13 mouse cellular contexts compared by ENCODE assay signal in the genomic region with DNA sequence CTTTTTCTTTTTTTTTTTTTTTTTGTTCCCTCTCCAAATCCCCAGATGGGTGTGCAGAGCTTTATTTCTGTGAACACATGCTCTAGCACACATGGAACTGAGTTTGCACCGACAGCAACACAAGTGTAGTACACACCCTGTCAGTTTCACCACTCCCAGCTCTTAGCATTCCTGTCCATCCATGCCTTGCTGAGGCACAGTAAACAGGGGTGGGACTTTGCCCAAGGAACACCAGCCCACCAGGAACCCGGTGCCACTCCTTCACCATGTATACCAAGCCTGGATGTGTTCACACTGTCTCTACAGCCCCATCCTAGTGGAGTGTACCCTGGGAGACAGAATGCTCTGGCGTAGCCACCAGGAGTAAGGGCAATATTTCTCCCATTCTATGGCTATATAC. TPM values are rescaled to one million over a fixed set of nuclear protein-coding genes. Genes with fewer than 3 reads are reported as not detected.
DNase-seq lines count a peak whose midpoint lies in the region; ATAC-seq and TF ChIP-seq lines count a peak whose summit lies in the region.
"Had no signal": no experiment of that assay in that cellular context is flagged by ENCODE, and none has a peak within 500 bp of the region (broad histone marks: within the 10 kb centered on the region; RNA-seq: fewer than 3 reads in every experiment).

No protein-coding gene starts in this region.

- peak overlapping the region; percentile 95; the same call in 1 of the 2 replicates for H3K4me2 ChIP-seq in hindbrain, embryonic 15.5 days
- no peak overlapping the region for H3K4me2 ChIP-seq in midbrain, postnatal 0 days (ENCODE audit: low read depth, low read length, poor library complexity, severe bottlenecking)
- no peak overlapping the region for H3K4me2 ChIP-seq in midbrain, embryonic 16.5 days (ENCODE audit: low read length)
- peak overlapping the region; percentile 94; the same call in 1 of the 2 replicates for H3K4me2 ChIP-seq in intestine, embryonic 15.5 days (replicated peaks)
- peak overlapping the region; percentile 99; the same call in 1 of the 2 replicates for H3K4me2 ChIP-seq in stomach, embryonic 16.5 days (ENCODE audit: low read depth, low read length)

- 74% methylated on average over 3 of the region's 3 CpGs for WGBS in hindbrain, embryonic 15.5 days
- 71% methylated on average over 3 of the region's 3 CpGs for WGBS in hindbrain, embryonic 10.5 days
- WGBS in midbrain, postnatal 0 days = 60% methylated on average over 3 of the region's 3 CpGs
- WGBS in midbrain, embryonic 16.5 days = 51% methylated on average over 3 of the region's 3 CpGs
- 47% methylated on average over 3 of the region's 3 CpGs for WGBS in intestine, embryonic 15.5 days
- 38% methylated on average over 3 of the region's 3 CpGs for WGBS in stomach, embryonic 16.5 days

- no peaks in the 10 kb centered on the region for H3K27me3 ChIP-seq in hindbrain, embryonic 15.5 days
- peaks cover 50% of the 10 kb centered on the region for H3K27me3 ChIP-seq in hindbrain, embryonic 10.5 days (ENCODE audit: insufficient read depth, poor library complexity, severe bottlenecking)
- H3K27me3 ChIP-seq in midbrain, postnatal 0 days (ENCODE audit: insufficient read depth, low read length) = no peaks in the 10 kb centered on the region
- no peaks in the 10 kb centered on the region for H3K27me3 ChIP-seq in midbrain, embryonic 16.5 days (ENCODE audit: control insufficient read depth, insufficient read depth, low read depth, low read length)
- peaks cover 12% of the 10 kb centered on the region; the same call in 1 of the 2 replicates for H3K27me3 ChIP-seq in intestine, embryonic 15.5 days (replicated peaks)
- no peaks in the 10 kb centered on the region for H3K27me3 ChIP-seq in stomach, embryonic 16.5 days (ENCODE audit: control insufficient read depth, insufficient read depth, low read length)

- no peaks in the 10 kb centered on the region for H3K9me3 ChIP-seq in hindbrain, embryonic 15.5 days
- H3K9me3 ChIP-seq in hindbrain, embryonic 10.5 days = no peaks in the 10 kb centered on the region
- H3K9me3 ChIP-seq in midbrain, postnatal 0 days (ENCODE audit: low read length) = no peaks in the 10 kb centered on the region
- H3K9me3 ChIP-seq in midbrain, embryonic 16.5 days (replicated peaks; ENCODE audit: control insufficient read depth, low read length, poor library complexity, severe bottlenecking) = no peaks in the 10 kb centered on the region
- H3K9me3 ChIP-seq in intestine, embryonic 15.5 days = no peaks in the 10 kb centered on the region
- no peaks in the 10 kb centered on the region for H3K9me3 ChIP-seq in stomach, embryonic 16.5 days (replicated peaks; ENCODE audit: control insufficient read depth, low read length)
- H3K9me3 ChIP-seq: heart, embryonic 13.5 days had no signal

- no peak overlapping the region for H3K27ac ChIP-seq in hindbrain, embryonic 15.5 days (replicated peaks)
- H3K27ac ChIP-seq in hindbrain, embryonic 10.5 days = no peak overlapping the region
- 0 out of 2 replicates have a peak overlapping the region, but pooled peaks have one; percentile 7 for H3K27ac ChIP-seq in midbrain, postnatal 0 days (ENCODE audit: low read depth, low read length)
- no peak overlapping the region for H3K27ac ChIP-seq in midbrain, embryonic 16.5 days (ENCODE audit: low read length)
- peak overlapping the region; percentile 17; the same call in 1 of the 2 replicates for H3K27ac ChIP-seq in intestine, embryonic 15.5 days
- peak overlapping the region; percentile 86 for H3K27ac ChIP-seq in stomach, embryonic 16.5 days (ENCODE audit: low read length)
- H3K27ac ChIP-seq: heart, embryonic 13.5 days; macrophage had no signal

- H3K36me3 ChIP-seq in hindbrain, embryonic 15.5 days = peaks cover 35% of the 10 kb centered on the region
- peaks cover 45% of the 10 kb centered on the region for H3K36me3 ChIP-seq in hindbrain, embryonic 10.5 days
- H3K36me3 ChIP-seq in midbrain, postnatal 0 days (ENCODE audit: insufficient read depth, low read length) = peaks cover 28% of the 10 kb centered on the region
- peaks cover 25% of the 10 kb centered on the region for H3K36me3 ChIP-seq in midbrain, embryonic 16.5 days (ENCODE audit: control insufficient read depth, insufficient read depth, low read length)
- H3K36me3 ChIP-seq in intestine, embryonic 15.5 days = peaks cover 25% of the 10 kb centered on the region
- 0 out of 2 replicates have a peak, but pooled peaks cover 18% of the 10 kb centered on the region for H3K36me3 ChIP-seq in stomach, embryonic 16.5 days (ENCODE audit: control insufficient read depth, insufficient read depth, low read length)

- H3K9ac ChIP-seq in hindbrain, embryonic 15.5 days = no peak overlapping the region
- no peak overlapping the region for H3K9ac ChIP-seq in midbrain, postnatal 0 days (replicated peaks; ENCODE audit: low read length, poor library complexity, severe bottlenecking)
- no peak overlapping the region for H3K9ac ChIP-seq in midbrain, embryonic 16.5 days (ENCODE audit: low read depth, low read length)
- H3K9ac ChIP-seq in intestine, embryonic 15.5 days = no peak overlapping the region
- no peak overlapping the region for H3K9ac ChIP-seq in stomach, embryonic 16.5 days (ENCODE audit: low read length)

- H3K4me1 ChIP-seq in hindbrain, embryonic 15.5 days (replicated peaks) = peaks cover 36% of the 10 kb centered on the region
- peaks cover 44% of the 10 kb centered on the region for H3K4me1 ChIP-seq in hindbrain, embryonic 10.5 days (replicated peaks)
- peaks cover 4% of the 10 kb centered on the region for H3K4me1 ChIP-seq in midbrain, postnatal 0 days (ENCODE audit: insufficient read depth, low read length)
- H3K4me1 ChIP-seq in midbrain, embryonic 16.5 days (ENCODE audit: control insufficient read depth, insufficient read depth, low read length) = peaks cover 18% of the 10 kb centered on the region; the same call in 1 of the 2 replicates
- H3K4me1 ChIP-seq in intestine, embryonic 15.5 days (replicated peaks) = peaks cover 27% of the 10 kb centered on the region
- peaks cover 14% of the 10 kb centered on the region; the same call in 1 of the 2 replicates for H3K4me1 ChIP-seq in stomach, embryonic 16.5 days (ENCODE audit: control insufficient read depth, insufficient read depth, low read length)

- H3K4me3 ChIP-seq in hindbrain, embryonic 15.5 days = no peak overlapping the region
- H3K4me3 ChIP-seq in hindbrain, embryonic 10.5 days = no peak overlapping the region
- H3K4me3 ChIP-seq in midbrain, postnatal 0 days (ENCODE audit: low read depth, low read length) = no peak overlapping the region
- H3K4me3 ChIP-seq in midbrain, embryonic 16.5 days (ENCODE audit: low read depth, low read length) = no peak overlapping the region
- no peak overlapping the region for H3K4me3 ChIP-seq in intestine, embryonic 15.5 days (replicated peaks)
- no peak overlapping the region for H3K4me3 ChIP-seq in stomach, embryonic 16.5 days (replicated peaks; ENCODE audit: low read length)

- no peak for ATAC-seq in hindbrain, embryonic 15.5 days (ENCODE audit: low FRiP score, low read depth)
- no peak for ATAC-seq in midbrain, postnatal 0 days (ENCODE audit: low FRiP score)
- ATAC-seq in midbrain, embryonic 16.5 days = no peak
- ATAC-seq in intestine, embryonic 15.5 days = peak; percentile 37
- ATAC-seq in stomach, embryonic 16.5 days (ENCODE audit: insufficient read depth, low FRiP score) = no peak

- DNase-seq in hindbrain, embryonic 10.5 days (ENCODE audit: low spot score) = no peak
- DNase-seq in midbrain, postnatal 0 days (ENCODE audit: low spot score) = no peak
- no peak for DNase-seq in urinary bladder, postnatal 36 days (ENCODE audit: low spot score in 2 of 2)
- no peak for DNase-seq in ovary, postnatal 14 days (ENCODE audit: low spot score)
- DNase-seq: adrenal gland, postnatal 14 days; cerebellum, adult 11-12 months; kidney, postnatal 14 days had no signal

- TF ChIP-seq CTCF in midbrain, postnatal 0 days (IDR thresholded peaks at IDR 0.05) = no peak

RNA-seq across cellular contexts. Expression of a gene that starts 0.9 kb away (rescaled TPM):
- 10.5 and 13.1 TPM in 2 replicates for polyA plus RNA-seq in hindbrain, embryonic 15.5 days (2015; fragmentation: Nextera tagmentation; extraction: Ambion mirVana)
- polyA plus RNA-seq in hindbrain, embryonic 10.5 days (2016; fragmentation: Nextera tagmentation; extraction: Ambion mirVana) = 1.1 and 2.2 TPM in 2 replicates
- total RNA-seq in midbrain, postnatal 0 days (2014; rRNA removed) = 39.0 and 40.8 TPM in 2 replicates
- polyA plus RNA-seq in midbrain, postnatal 0 days (2015; fragmentation: Nextera tagmentation; extraction: Ambion mirVana) = 10.9 and 11.4 TPM in 2 replicates
- 9.6 and 10.6 TPM in 2 replicates for polyA plus RNA-seq in midbrain, embryonic 16.5 days (2015; fragmentation: Nextera tagmentation; extraction: Ambion mirVana)
- 1.1 and 1.2 TPM in 2 replicates for polyA plus RNA-seq in intestine, embryonic 15.5 days (2015; fragmentation: Nextera tagmentation; extraction: Ambion mirVana)
- polyA plus RNA-seq in stomach, embryonic 16.5 days (2015; fragmentation: Nextera tagmentation; extraction: Ambion mirVana) = 6.5 and 7.8 TPM in 2 replicates

RNA-seq across cellular contexts. Expression of a gene that starts 27.7 kb away (rescaled TPM):
- polyA plus RNA-seq in hindbrain, embryonic 15.5 days (2015; fragmentation: Nextera tagmentation; extraction: Ambion mirVana) = 4.4 and 4.5 TPM in 2 replicates
- polyA plus RNA-seq in hindbrain, embryonic 10.5 days (2016; fragmentation: Nextera tagmentation; extraction: Ambion mirVana) = 4.6 and 4.7 TPM in 2 replicates
- total RNA-seq in midbrain, postnatal 0 days (2014; rRNA removed) = 9.2 and 9.8 TPM in 2 replicates
- polyA plus RNA-seq in midbrain, postnatal 0 days (2015; fragmentation: Nextera tagmentation; extraction: Ambion mirVana) = 3.0 and 3.8 TPM in 2 replicates
- polyA plus RNA-seq in midbrain, embryonic 16.5 days (2015; fragmentation: Nextera tagmentation; extraction: Ambion mirVana) = 4.5 and 4.7 TPM in 2 replicates
- 3.7 and 4.2 TPM in 2 replicates for polyA plus RNA-seq in intestine, embryonic 15.5 days (2015; fragmentation: Nextera tagmentation; extraction: Ambion mirVana)
- 5.0 and 5.3 TPM in 2 replicates for polyA plus RNA-seq in stomach, embryonic 16.5 days (2015; fragmentation: Nextera tagmentation; extraction: Ambion mirVana)

RNA-seq across cellular contexts. Expression of a gene that starts 31.0 kb away (rescaled TPM):
- 49.4 and 54.2 TPM in 2 replicates for polyA plus RNA-seq in hindbrain, embryonic 15.5 days (2015; fragmentation: Nextera tagmentation; extraction: Ambion mirVana)
- 49.5 and 55.9 TPM in 2 replicates for polyA plus RNA-seq in hindbrain, embryonic 10.5 days (2016; fragmentation: Nextera tagmentation; extraction: Ambion mirVana)
- 29.4 and 32.2 TPM in 2 replicates for total RNA-seq in midbrain, postnatal 0 days (2014; rRNA removed)
- 34.0 and 39.7 TPM in 2 replicates for polyA plus RNA-seq in midbrain, postnatal 0 days (2015; fragmentation: Nextera tagmentation; extraction: Ambion mirVana)
- 47.0 and 51.7 TPM in 2 replicates for polyA plus RNA-seq in midbrain, embryonic 16.5 days (2015; fragmentation: Nextera tagmentation; extraction: Ambion mirVana)
- polyA plus RNA-seq in intestine, embryonic 15.5 days (2015; fragmentation: Nextera tagmentation; extraction: Ambion mirVana) = 28.2 and 29.8 TPM in 2 replicates
- polyA plus RNA-seq in stomach, embryonic 16.5 days (2015; fragmentation: Nextera tagmentation; extraction: Ambion mirVana) = 25.1 and 26.3 TPM in 2 replicates

RNA-seq across cellular contexts. Expression of a gene that starts 40.4 kb away (rescaled TPM):
- 31.7 and 33.1 TPM in 2 replicates for polyA plus RNA-seq in hindbrain, embryonic 15.5 days (2015; fragmentation: Nextera tagmentation; extraction: Ambion mirVana)
- 24.4 and 25.2 TPM in 2 replicates for polyA plus RNA-seq in hindbrain, embryonic 10.5 days (2016; fragmentation: Nextera tagmentation; extraction: Ambion mirVana)
- total RNA-seq in midbrain, postnatal 0 days (2014; rRNA removed) = 88.3 and 107 TPM in 2 replicates
- polyA plus RNA-seq in midbrain, postnatal 0 days (2015; fragmentation: Nextera tagmentation; extraction: Ambion mirVana) = 22.3 and 25.8 TPM in 2 replicates
- 29.2 and 33.2 TPM in 2 replicates for polyA plus RNA-seq in midbrain, embryonic 16.5 days (2015; fragmentation: Nextera tagmentation; extraction: Ambion mirVana)
- 18.9 and 19.7 TPM in 2 replicates for polyA plus RNA-seq in intestine, embryonic 15.5 days (2015; fragmentation: Nextera tagmentation; extraction: Ambion mirVana)
- polyA plus RNA-seq in stomach, embryonic 16.5 days (2015; fragmentation: Nextera tagmentation; extraction: Ambion mirVana) = 18.0 and 18.4 TPM in 2 replicates

Comparison
In these comparisons a context has a peak if more than half of its experiments do, and no peak if none do; other contexts are left out.
1. H3K27ac ChIP-seq: peak in midbrain, postnatal 0 days (single experiment), intestine, embryonic 15.5 days (single experiment) and stomach, embryonic 16.5 days (single experiment); none in hindbrain, embryonic 15.5 days (single experiment), hindbrain, embryonic 10.5 days (single experiment) and midbrain, embryonic 16.5 days (single experiment).
2. H3K4me2 ChIP-seq: peak in hindbrain, embryonic 15.5 days (single experiment), intestine, embryonic 15.5 days (single experiment) and stomach, embryonic 16.5 days (single experiment); none in midbrain, postnatal 0 days (single experiment) and midbrain, embryonic 16.5 days (single experiment).